Mouse (Mus musculus): ENCODE measurements at regions not wholly inside any gene's neighbourhood (a gene's known extent, or its start where the extent isn't known, plus 50 kb on each side); places are given as distances from the start of the nearest gene placed in this dataset.

- intact Hi-C loops (cut with DNase I) = no loop called here
- no peak for DNase-seq
Measured at GRCm38 (mm10) chr14:13146959-13147535, 137.5 kb upstream of the Synpr start.

- intact Hi-C loops (cut with DNase I) = no loop called here
Measured at GRCm38 (mm10) chr14:13149617-13150016, 135.0 kb upstream of the Synpr start.

GRCm38 (mm10) chr14:13151672-13152071 is 132.9 kb upstream of the Synpr start:
- intact Hi-C loops (cut with DNase I) = no loop called here
- DNase-seq = no peak

More at GRCm38 (mm10) chr14:13149617-13150016, 135.0 kb upstream of the Synpr start:
- no peak for DNase-seq

- DNase-seq = no peak
- intact Hi-C loops (cut with DNase I) = no loop called here
Measured at GRCm38 (mm10) chr14:13176149-13176548, 108.4 kb upstream of the Synpr start.

GRCm38 (mm10) chr14:13177906-13178305 is 106.7 kb upstream of the Synpr start:
- no peak for DNase-seq
- intact Hi-C loops (cut with DNase I) = no loop called here

- DNase-seq = no peak
- intact Hi-C loops (cut with DNase I) = no loop called here
Measured at GRCm38 (mm10) chr14:13190801-13191200, 93.8 kb upstream of the Synpr start.

- DNase-seq = no peak
- intact Hi-C loops (cut with DNase I) = no loop called here
Measured at GRCm38 (mm10) chr14:13192746-13193145, 91.8 kb upstream of the Synpr start.

- intact Hi-C loops (cut with DNase I) = no loop called here
- no peak for DNase-seq
Measured at GRCm38 (mm10) chr14:13197330-13197892, 87.2 kb upstream of the Synpr start.

- intact Hi-C loops (cut with DNase I) = loop anchor here (1.0 to 2.0 kb wide), 2 partner anchors 574 to 624 kb away; no protein-coding TSS in a partner anchor
Measured at GRCm38 (mm10) chr14:13198491-13198890, 86.1 kb upstream of the Synpr start.

GRCm38 (mm10) chr14:13212658-13213057 is 71.9 kb upstream of the Synpr start:
- DNase-seq = no peak
- intact Hi-C loops (cut with DNase I) = no loop called here

More at GRCm38 (mm10) chr14:13198491-13198890, 86.1 kb upstream of the Synpr start:
- no peak for DNase-seq

Data from heart, postnatal 36 days (tissue).